Mouse (Mus musculus) v-Abl transformed pro-B cells (cell line): ENCODE results near the gene Cox6b2.

Experiments used
- in situ Hi-C, 2 experiments: fragments of 400-800 bp; cut with MboI; formaldehyde crosslinking; loops; one replicate each; pipeline ENCODE4 v1.15.1; 2025; ENCODE audit not compliant: unreplicated experiment in 2 of 2

Cox6b2 gene

GRCm38 (mm10) chr7:4776131-4776530, 23.2 kb upstream of the Cox6b2 start:
- in situ Hi-C loops = no loop called here

DNA sequence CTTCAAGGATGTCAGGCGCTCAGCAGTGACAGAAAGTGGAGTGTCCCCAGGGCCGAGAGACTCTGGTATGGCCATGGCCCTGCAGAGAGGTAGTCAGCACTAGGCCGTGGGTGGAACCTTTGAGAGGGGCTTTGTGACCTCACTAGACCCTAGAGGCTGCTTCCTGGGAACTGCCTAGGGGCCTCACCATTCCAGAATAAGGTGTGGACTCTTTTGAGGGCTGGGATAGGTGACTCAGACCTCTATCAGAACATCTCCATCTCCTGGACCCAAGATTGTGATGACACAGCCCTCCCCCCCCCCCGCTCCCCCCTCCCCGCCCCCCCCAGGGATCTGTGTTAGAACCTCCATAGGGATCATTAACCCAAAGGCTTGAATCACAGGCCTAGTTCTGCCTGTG, 18.3 kb upstream of the Cox6b2 start, which contains the start of gene Fam71e2:
TSS of gene Fam71e2 (minus strand) at position 101 of the 400 bp plus-strand sequence.
- in situ Hi-C loops = no loop called here

DNA sequence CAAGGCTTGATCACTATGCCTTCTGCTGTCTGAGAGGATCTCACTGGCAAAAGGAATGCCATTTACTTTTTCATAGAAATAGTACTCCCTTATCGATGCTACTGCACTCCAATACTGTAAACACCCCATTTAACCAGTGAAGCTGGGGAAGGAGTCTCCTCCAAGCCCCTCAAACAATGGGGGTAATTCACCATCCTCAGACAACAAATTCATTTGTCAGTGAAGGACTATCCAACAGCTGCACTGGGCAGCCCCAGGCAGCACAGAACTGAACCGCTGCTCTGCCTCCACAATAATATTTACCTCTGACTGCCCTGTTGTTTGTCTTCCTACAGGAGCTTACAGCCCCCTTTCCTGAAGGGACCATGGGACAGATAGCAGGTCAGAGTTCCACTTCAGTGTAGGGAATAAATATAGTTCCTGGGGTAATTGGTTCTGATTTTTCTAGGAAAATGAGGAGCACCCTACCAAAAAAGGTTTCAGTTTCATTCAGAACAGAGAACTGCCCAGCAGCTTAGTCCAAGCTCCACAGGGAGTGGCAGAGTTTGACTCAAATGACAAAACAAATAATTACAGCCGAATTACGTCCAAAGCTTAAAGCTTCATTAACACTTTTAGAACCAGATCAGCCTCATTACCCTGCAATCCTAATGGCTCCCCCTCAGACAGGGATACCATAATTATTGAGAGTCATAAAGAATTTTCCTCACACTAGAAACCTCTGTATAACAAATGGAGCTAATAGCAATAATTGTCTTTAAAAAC, 12.2 kb upstream of the Cox6b2 start:
- in situ Hi-C loops = no loop called here

DNA sequence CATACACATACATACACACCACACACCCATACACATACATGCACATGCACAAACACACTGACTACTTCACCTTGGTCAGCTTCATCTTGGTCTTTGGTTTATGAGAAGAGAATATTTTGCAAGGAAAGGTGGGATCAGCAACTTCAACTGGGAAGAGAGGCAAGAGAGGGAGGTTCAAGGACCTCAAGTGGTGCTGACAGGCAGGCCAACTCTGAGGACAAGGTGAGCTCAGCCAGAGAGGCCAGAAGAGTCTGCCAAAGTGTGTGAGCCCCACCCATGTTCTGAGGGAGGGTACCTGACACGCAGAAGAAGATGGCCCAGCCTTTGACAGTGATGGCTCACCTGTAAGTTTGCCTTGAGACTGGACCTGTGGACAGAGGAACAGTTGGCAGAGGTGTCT, 6.8 kb upstream of the Cox6b2 start:
- in situ Hi-C loops = no loop called here

- in situ Hi-C loops = no loop called here
Observed at GRCm38 (mm10) chr7:4751971-4752820, 698 bp downstream of the Cox6b2 start.

DNA sequence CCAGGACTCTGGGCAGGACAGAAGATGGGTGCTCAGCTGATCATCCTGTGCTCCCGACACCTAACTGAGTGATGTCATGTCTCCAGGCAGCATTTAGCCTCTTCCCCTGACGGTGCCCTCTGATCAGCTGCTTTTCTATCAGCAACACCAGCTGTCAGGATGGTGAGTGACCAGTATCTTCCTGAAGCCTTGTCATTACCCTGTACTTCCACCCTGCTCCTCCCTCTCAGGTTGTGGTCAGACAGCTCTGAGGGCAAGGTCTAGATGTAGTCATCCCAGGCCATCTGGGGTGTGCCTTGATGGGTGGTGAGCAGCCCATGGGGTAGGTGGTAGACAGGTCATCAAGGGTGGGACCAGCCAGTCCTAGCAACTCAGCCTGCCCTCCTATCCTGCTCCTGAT, 3.7 kb downstream of the Cox6b2 start:
- in situ Hi-C loops = loop anchor here (5.0 kb wide), 2 partner anchors 33 to 38 kb away; partner anchors contain the start of genes Il11 (in 1 of the 2), Tmem190 (in 1 of the 2) and Tmem238 (in 1 of the 2)

GRCm38 (mm10) chr7:4748321-4748720, 4.6 kb downstream of the Cox6b2 start:
- in situ Hi-C loops = loop anchor here (5.0 kb wide), 2 partner anchors 34 to 39 kb away; partner anchors contain the start of genes Il11 (in 1 of the 2), Tmem190 (in 1 of the 2) and Tmem238 (in 1 of the 2)

DNA sequence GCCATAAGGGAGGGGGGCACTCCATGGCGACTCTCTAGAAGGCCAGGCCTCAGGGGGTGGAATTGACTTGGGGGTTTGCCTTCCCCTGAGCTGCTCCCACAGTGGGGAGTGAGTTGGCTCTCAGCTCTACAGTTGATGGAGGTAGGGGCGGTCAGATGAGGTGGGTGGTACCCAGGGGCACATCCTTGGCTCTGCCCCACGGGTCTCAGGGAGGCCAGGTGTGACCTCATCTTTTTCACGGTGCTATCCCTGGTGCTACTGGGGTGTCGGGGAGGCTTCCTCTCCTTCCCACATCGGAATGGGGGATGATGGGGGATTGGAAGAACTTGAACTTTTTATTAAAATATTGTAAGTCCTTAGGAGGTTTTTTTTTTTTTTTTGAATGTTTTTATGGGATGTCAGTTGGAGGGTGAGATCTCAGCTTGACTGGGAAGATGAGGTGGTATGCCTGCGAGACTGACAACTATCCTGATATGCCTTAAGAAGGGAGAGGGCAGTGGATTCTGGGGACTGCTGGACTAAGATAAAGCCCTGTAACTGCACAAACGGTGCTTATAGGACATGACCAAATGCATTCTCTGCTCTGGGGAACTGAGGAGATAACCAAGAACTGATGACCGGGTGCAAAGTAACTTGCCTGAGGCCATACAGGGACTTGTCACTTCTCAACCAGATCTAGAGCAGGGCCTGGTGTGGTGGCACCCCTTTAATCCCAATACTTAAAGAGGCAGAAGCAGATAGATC, 5.6 kb downstream of the Cox6b2 start:
- in situ Hi-C loops = loop anchor here (5.0 kb wide), 2 partner anchors 35 to 40 kb away; partner anchors contain the start of genes Il11 (in 1 of the 2), Tmem190 (in 1 of the 2) and Tmem238 (in 1 of the 2)

DNA sequence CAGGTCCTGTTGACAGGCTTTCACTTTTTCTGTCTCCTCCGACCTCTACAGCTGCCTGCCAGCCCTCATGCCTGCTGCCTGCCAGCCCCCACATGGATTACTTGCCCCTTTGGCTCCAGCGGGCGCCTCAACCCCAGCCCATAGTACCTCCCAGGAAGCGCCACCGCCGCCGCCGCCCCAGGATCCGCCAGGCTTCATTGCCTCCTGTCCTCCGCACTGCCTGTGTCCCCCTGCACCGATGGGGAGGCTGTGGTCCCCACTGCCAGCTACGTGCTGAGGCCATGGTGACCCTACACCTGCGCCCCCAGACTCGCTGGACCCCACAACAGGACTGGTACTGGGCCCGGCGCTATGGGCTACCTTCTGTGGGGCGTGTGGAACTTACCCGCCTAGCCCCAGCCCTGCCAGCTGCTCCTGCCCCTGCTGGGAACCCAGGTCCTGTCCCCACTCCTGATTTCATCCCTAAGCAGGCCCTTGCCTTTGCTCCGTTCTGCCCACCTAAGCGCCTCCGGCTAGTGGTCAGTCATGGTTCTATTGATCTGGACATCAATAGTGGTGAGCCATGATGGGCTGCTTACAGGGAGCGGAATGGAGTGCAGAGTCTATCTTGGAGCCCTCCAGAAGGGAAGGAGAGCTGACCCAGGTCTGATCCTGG, 6.4 kb downstream of the Cox6b2 start:
- in situ Hi-C loops = loop anchor here (5.0 kb wide), 2 partner anchors 36 to 41 kb away; partner anchors contain the start of genes Il11 (in 1 of the 2), Tmem190 (in 1 of the 2) and Tmem238 (in 1 of the 2)

DNA sequence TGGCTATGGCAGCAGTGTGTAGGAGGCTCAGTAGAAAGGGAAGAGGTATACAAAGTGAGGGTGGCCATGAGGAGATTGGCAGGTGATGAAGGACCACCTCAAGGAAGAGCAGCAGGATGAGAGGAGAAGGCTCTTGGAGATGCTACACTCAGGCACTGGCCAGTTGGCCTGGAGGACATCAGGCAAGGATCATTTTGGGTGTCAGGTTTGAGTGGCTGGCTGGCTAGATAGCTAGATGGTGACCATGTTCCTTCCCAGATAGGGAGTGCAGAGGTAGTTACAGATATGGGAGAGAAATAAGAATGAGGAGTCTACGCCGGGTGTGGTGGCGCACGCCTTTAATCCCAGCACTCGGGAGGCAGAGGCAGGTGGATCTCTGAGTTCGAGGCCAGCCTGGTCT, 8.0 kb downstream of the Cox6b2 start:
- in situ Hi-C loops = loop anchor here (5.0 kb wide), 2 partner anchors 37 to 42 kb away; partner anchors contain the start of genes Il11 (in 1 of the 2), Tmem190 (in 1 of the 2) and Tmem238 (in 1 of the 2)

DNA sequence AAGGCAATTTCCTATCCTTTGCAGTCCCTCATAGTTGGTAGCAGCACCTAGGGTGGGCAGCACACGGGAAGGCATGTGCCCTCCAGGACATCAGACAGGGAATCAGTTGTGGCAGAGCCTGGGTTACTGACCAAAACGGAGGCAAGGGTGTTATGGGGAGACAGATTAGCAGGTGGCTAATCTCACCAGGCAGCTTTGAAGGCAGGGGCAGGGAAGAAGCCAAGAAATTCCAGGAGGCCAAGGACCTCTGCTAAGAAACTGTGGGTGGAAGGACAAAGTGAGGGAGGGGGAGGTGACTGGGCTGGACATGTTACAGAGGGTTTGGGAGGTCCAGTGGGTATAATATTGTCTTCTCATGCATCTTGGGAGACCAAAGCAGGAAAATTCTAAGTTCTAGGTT, 9.5 kb downstream of the Cox6b2 start:
- in situ Hi-C loops = no loop called here

GRCm38 (mm10) chr7:4742482-4742819, 10.4 kb downstream of the Cox6b2 start:
- in situ Hi-C loops = no loop called here

DNA sequence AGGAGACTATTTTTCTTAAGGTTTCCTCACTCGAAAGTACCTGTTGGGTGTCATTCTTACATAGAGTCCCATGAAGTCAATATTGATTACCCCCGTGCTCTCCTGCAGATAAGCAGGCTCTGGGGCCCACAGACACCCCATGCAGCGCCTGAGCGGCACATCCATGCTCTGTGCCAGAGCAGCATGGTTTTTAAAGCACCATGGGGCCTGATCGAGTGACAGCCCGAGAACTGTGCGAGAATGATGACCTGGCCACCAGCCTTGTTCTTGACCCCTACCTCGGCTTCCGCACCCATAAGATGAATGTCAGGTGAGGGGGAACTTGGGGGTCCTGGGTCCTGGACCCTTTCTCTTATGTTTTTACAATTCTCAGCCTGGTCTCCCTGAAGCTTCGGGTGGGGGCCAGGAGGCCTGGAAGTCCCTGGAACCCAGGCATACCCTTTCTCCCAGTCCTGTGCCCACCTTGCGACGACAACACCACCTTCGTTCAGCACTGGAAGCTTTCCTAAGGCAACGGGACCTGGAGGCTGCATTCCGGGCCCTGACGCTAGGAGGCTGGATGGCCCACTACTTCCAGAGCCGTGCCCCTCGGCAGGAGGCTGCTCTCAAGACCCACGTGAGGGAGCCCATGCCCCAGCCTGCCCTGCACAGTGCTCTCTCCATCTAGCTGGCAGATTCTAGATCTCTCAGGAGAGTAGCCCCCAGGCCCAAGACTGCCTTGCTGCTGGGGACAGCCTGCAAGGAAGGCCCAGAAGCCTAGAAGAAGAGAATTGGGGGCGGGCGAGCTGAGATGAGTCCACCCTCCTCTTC, 11.0 kb downstream of the Cox6b2 start:
- in situ Hi-C loops = no loop called here

DNA sequence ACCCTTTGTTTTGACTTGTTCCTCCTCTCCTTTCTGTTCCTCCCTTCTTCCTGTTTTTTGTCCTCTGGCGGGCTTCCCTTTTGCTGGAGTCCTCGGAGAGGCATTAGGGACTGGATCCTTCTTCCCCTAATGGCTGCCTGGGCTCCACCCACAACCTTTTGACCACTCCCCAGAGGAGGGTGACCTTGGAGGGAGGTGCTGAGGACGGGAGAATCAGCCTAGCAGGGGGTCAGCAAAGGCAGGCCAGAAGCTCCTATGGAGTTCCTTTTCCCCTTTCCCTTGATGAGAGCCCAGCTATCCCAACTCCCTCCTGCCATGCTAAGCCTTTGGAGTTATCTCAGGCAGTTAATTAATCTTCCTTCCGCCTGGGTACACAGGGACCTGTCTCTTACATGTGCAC, 11.7 kb downstream of the Cox6b2 start:
- in situ Hi-C loops = no loop called here

DNA sequence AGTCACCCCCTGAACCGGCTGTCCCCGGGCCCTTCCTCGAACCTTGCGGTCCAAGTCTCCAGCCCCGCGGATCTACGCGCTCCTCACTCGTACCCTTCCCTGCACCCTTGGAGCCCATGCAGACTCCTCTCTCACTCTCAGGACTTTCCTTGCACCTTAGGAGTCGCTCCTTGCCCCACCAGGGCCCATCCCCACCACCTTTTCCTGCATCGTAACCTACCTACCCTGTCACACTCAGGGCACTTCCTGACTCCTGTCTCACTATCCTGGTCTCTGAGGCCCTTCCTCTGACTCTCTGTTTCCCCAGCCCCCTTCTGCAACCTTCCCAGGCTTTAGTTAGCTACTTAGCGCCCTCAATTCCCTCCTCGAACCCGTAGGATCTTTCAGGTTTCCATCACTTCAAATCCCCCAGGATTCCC, 12.6 kb downstream of the Cox6b2 start:
- in situ Hi-C loops = no loop called here

GRCm38 (mm10) chr7:4739544-4740275, 13.2 kb downstream of the Cox6b2 start, which contains the start of gene Kmt5c:
Gene Kmt5c (plus strand): TSS chr7:4740115.
- in situ Hi-C loops = loop anchor here in 1 of 2 experiments (5.0 kb wide), 1 partner anchor 52 kb away; the partner anchor contains the start of gene Hspbp1

DNA sequence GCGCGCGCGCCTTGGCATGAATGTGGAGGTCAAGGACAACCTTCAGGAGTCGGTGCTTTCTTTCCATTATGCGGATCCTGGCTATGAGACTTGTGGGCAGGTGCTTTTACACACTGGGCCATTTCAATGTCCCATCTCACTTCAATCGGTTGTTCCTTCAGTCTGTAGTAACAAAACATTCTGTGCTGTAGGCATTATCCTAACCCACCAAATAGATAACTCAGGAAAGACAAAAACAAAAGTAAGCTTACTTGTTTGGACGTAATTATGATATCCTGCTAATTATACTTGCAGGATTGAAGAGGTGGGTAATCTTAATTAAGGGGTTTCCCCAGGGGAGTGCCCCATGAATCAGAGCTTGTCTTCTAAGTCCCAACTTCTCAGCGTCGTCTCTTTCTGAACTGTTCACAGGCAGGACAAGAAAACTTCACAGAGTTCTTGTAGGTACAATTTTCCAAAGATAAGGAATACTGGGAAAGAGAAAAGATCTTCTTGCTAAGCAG, 13.8 kb downstream of the Cox6b2 start:
- in situ Hi-C loops = loop anchor here in 1 of 2 experiments (5.0 kb wide), 1 partner anchor 52 kb away; the partner anchor contains the start of gene Hspbp1

DNA sequence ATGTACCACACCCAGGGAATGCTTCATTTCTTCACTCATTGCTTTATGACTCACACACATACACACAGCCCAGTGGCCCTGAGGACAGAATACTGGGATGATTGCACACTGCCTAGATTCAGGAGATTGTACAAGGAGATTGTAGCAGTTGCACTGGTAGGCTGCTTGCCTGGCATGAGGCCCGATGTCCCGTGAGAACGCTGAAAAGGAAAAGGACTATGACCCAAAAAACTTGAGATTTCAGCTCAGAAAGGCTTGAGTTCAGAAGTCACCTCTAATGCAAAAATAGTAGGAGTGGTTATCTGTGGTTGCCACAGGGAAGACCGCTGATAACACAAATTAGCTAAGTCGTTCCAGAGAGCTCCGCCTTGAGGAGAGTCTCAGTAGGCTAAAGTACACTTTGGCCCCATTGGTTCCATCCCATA, 19.9 kb downstream of the Cox6b2 start:
- in situ Hi-C loops = loop anchor here in 1 of 2 experiments (5.0 kb wide), 1 partner anchor 36 kb away; no protein-coding TSS in a partner anchor
